Mouse (Mus musculus) B cell, adult 2 months (primary cell): ENCODE measurements around the gene Timm9.
"Not testable (repeated sequence)": the region's sequence is repeated elsewhere in the genome, so short reads cannot be mapped to it uniquely, and the experiment has no call there.

Experiments used
- DNase-seq, 2 experiments: peaks; one replicate each; pipeline ENCODE4 v3.0.0; 2022

Timm9 gene

DNA sequence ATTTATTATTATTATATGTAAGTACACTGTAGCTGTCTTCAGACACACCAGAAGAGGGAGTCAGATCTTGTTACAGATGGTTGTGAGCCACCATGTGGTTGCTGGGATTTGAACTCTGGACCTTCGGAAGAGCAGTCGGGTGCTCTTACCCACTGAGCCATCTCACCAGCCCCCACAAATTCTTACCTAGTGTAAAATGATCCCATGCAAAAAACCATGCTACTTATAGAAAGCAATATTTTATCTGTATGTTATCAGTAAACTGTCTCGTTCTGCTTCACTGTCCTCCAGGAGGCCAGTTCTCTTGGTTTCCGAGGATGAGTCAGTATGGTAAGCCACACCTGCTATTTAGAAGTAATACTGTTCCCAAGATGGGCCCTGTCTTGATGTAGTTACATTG is 32.2 kb downstream of the Timm9 start:
- DNase-seq = not testable (repeated sequence)

DNA sequence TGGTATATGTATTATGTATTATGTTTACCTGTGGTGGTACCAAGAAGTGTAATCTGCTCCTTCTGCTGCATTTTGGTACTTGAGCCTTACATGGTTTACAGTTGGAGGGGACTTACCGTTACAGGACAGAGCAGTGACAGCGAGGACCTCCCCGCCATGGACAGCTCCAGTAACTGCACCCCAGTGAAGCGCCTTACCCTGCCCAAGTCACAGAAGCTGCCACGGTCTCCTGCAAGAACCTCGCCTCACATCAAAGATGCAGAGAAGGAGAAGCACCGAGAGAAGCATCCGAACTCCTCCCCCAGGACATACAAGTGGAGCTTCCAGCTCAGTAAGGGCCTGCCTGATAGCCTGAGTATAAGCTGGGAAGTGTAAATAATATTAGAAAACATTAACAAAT is 50.2 kb downstream of the Timm9 start:
- DNase-seq = no peak
